Mouse (Mus musculus) liver, embryonic 16.5 days (tissue): ENCODE results near the gene Padi2. TPM values are rescaled to one million over a fixed set of nuclear protein-coding genes. Genes with fewer than 3 reads are reported as not detected.
A peak's percentile ranks its signal among the peaks of the same experiment; 100 is the strongest.

Experiments used
- ATAC-seq: fragments of 200-750 bp; cut with Nextera tagmentation; 2 replicates; pipeline ENCODE4 v1.8.0; 2017; ENCODE audit warnings: low read depth, mild to moderate bottlenecking, moderate number of reproducible peaks, moderate library complexity
- H3K27ac ChIP-seq: fragments of 300-500 bp; sonication (generic); 2 replicates; pipeline ENCODE4 v1.5.1; 2014; ENCODE audit warnings: mild to moderate bottlenecking, low read length
- H3K27me3 ChIP-seq: fragments of 300-500 bp; sonication (generic); 2 replicates; pipeline ENCODE4 v1.6.1; 2014; ENCODE audit warnings: low read depth, low read length, mixed read lengths; ENCODE audit not compliant: control insufficient read depth, insufficient read depth
- H3K36me3 ChIP-seq: fragments of 300-500 bp; sonication (generic); 2 replicates; pipeline ENCODE4 v1.6.1; 2014; ENCODE audit warnings: mild to moderate bottlenecking; ENCODE audit not compliant: control insufficient read depth, insufficient read depth
- H3K4me1 ChIP-seq: fragments of 300-500 bp; sonication (generic); 2 replicates; pipeline ENCODE4 v1.6.1; 2014; ENCODE audit warnings: low read depth, low read length, mixed read lengths; ENCODE audit not compliant: control insufficient read depth
- H3K4me2 ChIP-seq: fragments of 300-500 bp; sonication (generic); 2 replicates; pipeline ENCODE4 v1.6.1; 2014; ENCODE audit warnings: low read depth, low read length, mixed read lengths
- H3K4me3 ChIP-seq: fragments of 300-500 bp; sonication (generic); 2 replicates; pipeline ENCODE4 v1.5.1; 2014; ENCODE audit warnings: low read depth, mild to moderate bottlenecking, low read length
- H3K9ac ChIP-seq: fragments of 300-500 bp; sonication (generic); 2 replicates; pipeline ENCODE4 v1.6.1; 2014; ENCODE audit warnings: low read depth, low read length
- H3K9me3 ChIP-seq: fragments of 300-500 bp; sonication (generic); replicated peaks from 2 replicates; pipeline ENCODE4 v1.6.1; 2016; ENCODE audit warnings: low read length; ENCODE audit not compliant: control insufficient read depth
- WGBS: fragments of 180-500 bp; shearing (Covaris S2); extraction: QIAGEN DNeasy Blood & Tissue Kit; methylation state at CpG from one replicate; pipeline ENCODE4 v1.1.7; 2014; ENCODE audit not compliant: insufficient replicate concordance; 5-methylcytosine and 5-hydroxymethylcytosine counted together
- polyA plus RNA-seq: library from polyadenylated mRNA; unstranded; fragments of >200 nt; fragmentation: Nextera tagmentation; extraction: Ambion mirVana; gene quantifications from 2 replicates; pipeline ENCODE4 v1.2.1, GENCODE M21; 2015

Padi2 gene
- polyA plus RNA-seq, 1 experiment from 2014 or later = 1.7 TPM

DNA sequence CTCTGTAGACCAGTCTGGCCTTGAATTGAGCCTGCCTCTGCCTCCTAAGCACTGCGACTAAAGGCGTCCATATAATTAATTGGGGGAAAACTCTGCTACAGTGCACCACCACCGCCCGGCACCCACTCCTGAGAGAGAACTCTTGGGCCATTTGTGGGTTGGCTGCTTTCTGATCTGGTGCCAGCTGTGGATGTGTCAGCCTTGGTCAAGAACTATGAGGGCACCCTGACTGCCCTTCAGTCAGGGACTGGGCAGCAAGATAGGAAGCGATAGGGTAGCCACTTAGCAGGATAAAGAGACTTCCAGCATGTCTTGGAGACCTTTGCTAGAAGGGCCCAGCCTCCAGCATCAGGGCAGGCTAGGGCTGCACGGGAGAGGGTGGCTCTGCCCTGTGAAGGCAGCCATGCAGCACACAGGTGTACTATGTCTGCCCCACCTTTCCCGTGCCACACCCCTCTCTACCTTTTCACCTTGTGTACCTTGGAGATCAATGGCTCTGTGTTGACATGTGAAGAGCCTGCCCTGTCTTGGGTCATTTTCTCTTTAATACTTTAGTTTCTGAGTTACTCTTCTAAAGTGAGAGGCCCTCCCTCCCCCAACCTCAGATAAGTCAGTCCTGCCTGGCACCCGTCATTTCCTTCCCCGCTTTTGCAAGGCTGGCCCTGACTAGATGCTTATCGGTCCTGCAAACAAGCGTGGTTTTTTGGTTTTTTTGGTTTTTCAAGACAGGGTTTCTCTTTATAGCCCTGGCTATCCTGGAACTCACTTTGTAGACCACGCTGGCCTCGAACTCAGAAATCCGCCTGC is 71.9 kb downstream of the Padi2 start:
- no peak for ATAC-seq
- 46% methylated on average over 14 of the region's 14 CpGs for WGBS
- no peaks in the 10 kb centered on the region for H3K27me3 ChIP-seq
- H3K4me2 ChIP-seq = no peak overlapping the region
- H3K9me3 ChIP-seq = no peaks in the 10 kb centered on the region
- peaks cover 10% of the 10 kb centered on the region for H3K4me1 ChIP-seq
- no peak overlapping the region for H3K9ac ChIP-seq
- H3K36me3 ChIP-seq = peaks cover 11% of the 10 kb centered on the region
- H3K4me3 ChIP-seq = no peak overlapping the region
- H3K27ac ChIP-seq = no peak overlapping the region

DNA sequence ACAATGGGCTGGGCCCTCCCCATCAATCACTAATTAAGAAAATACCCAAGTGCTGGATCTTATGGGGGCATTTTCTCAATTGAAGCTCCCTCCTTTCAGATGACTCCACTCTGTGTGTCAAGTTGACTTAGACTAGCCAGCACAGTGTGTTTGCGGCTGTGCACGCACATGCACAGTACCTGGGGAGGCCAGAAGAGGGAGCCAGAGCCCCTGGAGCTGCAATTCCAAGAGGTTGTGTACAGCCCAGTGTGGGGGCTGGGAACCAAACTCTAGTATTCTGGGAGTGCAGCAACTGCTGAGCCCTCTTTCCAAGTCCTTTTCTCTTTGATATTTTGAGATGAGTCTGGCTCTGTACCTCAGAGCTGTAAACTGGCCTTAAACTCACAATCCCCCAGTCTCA is 75.5 kb downstream of the Padi2 start:
- Histone ChIP-seq H3K4me1 (peaks cover 19% of the 10 kb centered on the region), H3K27ac (no peak overlapping the region), H3K36me3 (no peaks in the 10 kb centered on the region; the same call in 1 of the 2 replicates), H3K4me3 (no peak overlapping the region), H3K4me2 (no peak overlapping the region), H3K27me3 (no peaks in the 10 kb centered on the region), H3K9me3 (no peaks in the 10 kb centered on the region), H3K9ac (no peak overlapping the region)
- 85% methylated on average over 2 of the region's 2 CpGs for WGBS
- no peak for ATAC-seq

- Histone ChIP-seq H3K36me3 (no peaks in the 10 kb centered on the region; the same call in 1 of the 2 replicates), H3K9me3 (no peaks in the 10 kb centered on the region), H3K27me3 (no peaks in the 10 kb centered on the region), H3K4me1 (peaks cover 22% of the 10 kb centered on the region), H3K27ac (peak overlapping the region; percentile 55), H3K9ac (no peak overlapping the region), H3K4me2 (no peak overlapping the region), H3K4me3 (no peak overlapping the region)
- WGBS = 36% methylated on average over 4 of the region's 4 CpGs
- ATAC-seq = no peak
Measured at GRCm38 (mm10) chr4:140982808-140983207, 76.7 kb downstream of the Padi2 start.

GRCm38 (mm10) chr4:140983442-140983841 is 77.3 kb downstream of the Padi2 start:
- no peak overlapping the region for H3K9ac ChIP-seq
- peak overlapping the region; percentile 40; the same call in 1 of the 2 replicates for H3K27ac ChIP-seq
- no peak overlapping the region; the same call in 1 of the 2 replicates for H3K4me2 ChIP-seq
- H3K27me3 ChIP-seq = no peaks in the 10 kb centered on the region
- no peaks in the 10 kb centered on the region for H3K9me3 ChIP-seq
- H3K36me3 ChIP-seq = no peaks in the 10 kb centered on the region; the same call in 1 of the 2 replicates
- WGBS = 6% methylated on average over 9 of the region's 9 CpGs
- peak; percentile 33 for ATAC-seq
- H3K4me1 ChIP-seq = peaks cover 22% of the 10 kb centered on the region
- no peak overlapping the region for H3K4me3 ChIP-seq

- Histone ChIP-seq H3K36me3 (no peaks in the 10 kb centered on the region), H3K9me3 (no peaks in the 10 kb centered on the region), H3K4me1 (peaks cover 25% of the 10 kb centered on the region), H3K4me2 (no peak overlapping the region), H3K27ac (no peak overlapping the region), H3K4me3 (no peak overlapping the region), H3K9ac (no peak overlapping the region), H3K27me3 (no peaks in the 10 kb centered on the region)
- ATAC-seq = no peak
- WGBS = 79% methylated on average over 6 of the region's 6 CpGs
Measured at GRCm38 (mm10) chr4:140984544-140984943, 78.4 kb downstream of the Padi2 start.

GRCm38 (mm10) chr4:140986024-140986710 is 80.0 kb downstream of the Padi2 start:
- Histone ChIP-seq H3K4me2 (peak overlapping the region; percentile 97), H3K4me1 (peaks cover 25% of the 10 kb centered on the region), H3K4me3 (peak overlapping the region; percentile 78), H3K9me3 (no peaks in the 10 kb centered on the region), H3K36me3 (no peaks in the 10 kb centered on the region), H3K27ac (no peak overlapping the region), H3K27me3 (no peaks in the 10 kb centered on the region), H3K9ac (peak overlapping the region; percentile 74)
- ATAC-seq = no peak
- WGBS = 27% methylated on average over 15 of the region's 15 CpGs

DNA sequence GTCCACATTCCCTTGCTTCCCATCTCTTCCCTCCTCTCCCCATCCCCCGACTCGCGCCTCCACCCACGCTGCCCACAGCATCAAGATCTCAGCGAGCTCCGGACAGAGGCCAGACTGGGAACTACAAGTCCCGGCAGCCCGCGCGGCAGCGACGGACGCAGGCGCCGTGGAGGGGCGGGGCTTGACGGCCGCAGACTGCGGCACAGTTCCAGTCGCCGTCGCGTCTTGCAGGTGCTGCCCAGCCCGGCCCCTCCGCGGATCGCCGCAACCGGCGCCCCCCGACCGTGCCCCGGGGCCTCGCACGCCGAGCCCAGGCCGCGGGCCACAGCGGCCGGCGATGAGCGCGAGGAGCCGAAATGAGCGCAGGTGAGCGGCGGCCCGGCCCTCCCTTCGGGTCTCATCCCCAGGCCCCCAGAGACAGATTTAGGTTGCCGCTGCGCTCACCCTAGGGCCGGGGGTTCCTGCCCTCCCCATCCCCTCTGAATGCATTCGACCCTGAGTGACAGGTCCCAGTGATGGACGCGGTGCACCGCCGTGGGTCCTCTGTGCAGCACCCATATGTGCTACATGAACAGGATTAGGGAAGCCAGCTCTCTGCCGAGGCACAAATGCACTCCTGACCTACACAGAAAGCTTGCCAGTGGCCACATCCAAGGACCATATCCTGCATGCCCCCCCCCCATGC is 80.7 kb downstream of the Padi2 start, which contains the start of gene Atp13a2:
Gene Atp13a2, plus strand, starts transcription at position 163 of the 685 bp plus-strand sequence.
- Histone ChIP-seq H3K36me3 (no peaks in the 10 kb centered on the region), H3K4me2 (peak within 1 kb of the TSS; percentile 97), H3K9me3 (no peaks in the 10 kb centered on the region), H3K4me1 (peaks cover 25% of the 10 kb centered on the region), H3K27me3 (no peaks in the 10 kb centered on the region), H3K4me3 (peak within 1 kb of the TSS; percentile 78), H3K9ac (peak within 1 kb of the TSS; percentile 74), H3K27ac (no peak within 1 kb of the TSS)
- WGBS = under 1% methylated on average over 58 of the region's 58 CpGs
- peak; percentile 84 for ATAC-seq

DNA sequence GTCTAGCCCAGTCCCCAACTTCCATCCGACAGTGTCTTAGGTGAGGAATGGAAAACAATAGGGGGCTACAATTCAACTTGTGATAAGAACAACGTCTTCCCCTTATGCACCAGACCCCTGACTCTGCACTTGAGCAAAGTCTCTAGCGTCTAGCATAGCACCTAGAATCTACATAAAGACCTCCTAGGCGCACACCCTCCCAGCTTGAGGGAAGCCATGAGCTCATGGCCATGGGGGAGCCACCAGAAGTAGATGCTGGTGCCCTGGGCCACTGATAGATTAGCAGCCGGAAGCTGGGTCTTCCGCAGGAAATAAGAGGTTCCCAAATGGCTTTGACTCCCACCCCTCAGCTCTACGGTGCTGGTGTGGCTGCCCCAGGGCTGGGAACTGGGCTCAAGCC is 81.3 kb downstream of the Padi2 start:
- WGBS = 3% methylated on average over 7 of the region's 7 CpGs
- no peaks in the 10 kb centered on the region for H3K36me3 ChIP-seq
- peaks cover 25% of the 10 kb centered on the region for H3K4me1 ChIP-seq
- no peaks in the 10 kb centered on the region for H3K27me3 ChIP-seq
- H3K27ac ChIP-seq = no peak overlapping the region
- no peak for ATAC-seq
- H3K9ac ChIP-seq = no peak overlapping the region; the same call in 1 of the 2 replicates
- H3K4me3 ChIP-seq = peak overlapping the region; percentile 78
- H3K9me3 ChIP-seq = no peaks in the 10 kb centered on the region
- H3K4me2 ChIP-seq = peak overlapping the region; percentile 97
